Comparison of ENCODE assay signal across 28 mouse cellular contexts in genomic region chr3:38466139-38466538, GRCm38 (mm10).
"Had no signal": no experiment of that assay in that cellular context is flagged by ENCODE, and none has a peak within 500 bp of the region (broad histone marks: within the 10 kb centered on the region; RNA-seq: fewer than 3 reads in every experiment).

No protein-coding gene starts in this region.

- H3K9ac ChIP-seq: heart, embryonic 13.5 days; heart, embryonic 15.5 days; hindbrain, embryonic 12.5 days; hindbrain, embryonic 14.5 days; kidney, embryonic 15.5 days; limb, embryonic 12.5 days; limb, embryonic 15.5 days; liver, embryonic 12.5 days; liver, embryonic 14.5 days had no signal

- H3K4me2 ChIP-seq: heart, embryonic 11.5 days; heart, embryonic 13.5 days; heart, embryonic 15.5 days; hindbrain, embryonic 12.5 days; hindbrain, embryonic 14.5 days; kidney, embryonic 15.5 days; limb, embryonic 12.5 days; limb, embryonic 15.5 days; liver, embryonic 12.5 days had no signal

- H3K27ac ChIP-seq: heart, adult 2 months; heart, embryonic 13.5 days; heart, embryonic 15.5 days; hindbrain, embryonic 10.5 days; hindbrain, embryonic 12.5 days; hindbrain, embryonic 14.5 days; kidney, embryonic 15.5 days; kidney, postnatal 0 days; limb, embryonic 12.5 days; limb, embryonic 15.5 days; liver, embryonic 12.5 days; liver, embryonic 14.5 days had no signal

- H3K4me1 ChIP-seq: heart, embryonic 15.5 days; kidney, embryonic 15.5 days; liver, embryonic 12.5 days had no signal

- DNase-seq: gastrocnemius, postnatal 14 days; gastrocnemius, postnatal 36 days; heart, adult 11 months; heart, adult 2 months; heart, postnatal 14 days; heart, postnatal 36 days; kidney, adult 11 months; kidney, adult 2 months; kidney, adult 9 months; kidney, postnatal 14 days; kidney, postnatal 36 days; layer of hippocampus, adult 9-11 months; layer of hippocampus, postnatal 36 days; left cerebral cortex, postnatal 4 days had no signal

- H3K4me3 ChIP-seq: heart, adult 2 months; heart, embryonic 13.5 days; heart, embryonic 15.5 days; hindbrain, embryonic 10.5 days; hindbrain, embryonic 12.5 days; kidney, embryonic 15.5 days; limb, embryonic 12.5 days; limb, embryonic 15.5 days; liver, embryonic 12.5 days had no signal

- ATAC-seq: hindbrain, embryonic 16.5 days; inflammation-experienced regulatory T-cells, adult 6 months; liver, embryonic 12.5 days had no signal

- H3K27me3 ChIP-seq: heart, embryonic 13.5 days; heart, embryonic 15.5 days; hindbrain, embryonic 12.5 days; kidney, embryonic 15.5 days; limb, embryonic 12.5 days; limb, embryonic 15.5 days; liver, embryonic 12.5 days had no signal

- H3K9me3 ChIP-seq: heart, embryonic 13.5 days; heart, embryonic 15.5 days; hindbrain, embryonic 10.5 days; hindbrain, embryonic 12.5 days; kidney, embryonic 15.5 days; limb, embryonic 12.5 days; limb, embryonic 15.5 days; liver, embryonic 12.5 days had no signal
